Mouse (Mus musculus): ENCODE results near the gene Krt76. TPM values are rescaled to one million over a fixed set of nuclear protein-coding genes. Genes with fewer than 3 reads are reported as not detected.

The Krt76 gene
- polyA plus RNA-seq, 1 experiment from 2014 or later: not detected

Small RNA genes within 50 kb of the gene (microRNA-seq; reads per million reads assigned to microRNA genes)
- gene Gm44356 (ENCODE audit: insufficient number of aligned reads): not detected

Other genes with a start within 250 kb of the Krt76 start
- gene Gm5478, start 245.5 kb downstream of the Krt76 start, polyA plus RNA-seq (2014; fragmentation: Nextera tagmentation; extraction: Ambion mirVana): not detected in 2 replicates
- gene Krt6b, start 212.6 kb downstream of the Krt76 start, polyA plus RNA-seq (2014; fragmentation: Nextera tagmentation; extraction: Ambion mirVana): not detected in 2 replicates
- gene Krt6a, start 198.6 kb downstream of the Krt76 start, polyA plus RNA-seq (2014; fragmentation: Nextera tagmentation; extraction: Ambion mirVana): not detected in 2 replicates
- gene Krt5, start 180.0 kb downstream of the Krt76 start, polyA plus RNA-seq (2014; fragmentation: Nextera tagmentation; extraction: Ambion mirVana): 0.57 and 0.67 TPM in 2 replicates
- not detected in 2 replicates for gene Krt71, start 149.8 kb downstream of the Krt76 start, polyA plus RNA-seq (2014; fragmentation: Nextera tagmentation; extraction: Ambion mirVana)
- gene Krt72, start 106.5 kb downstream of the Krt76 start, polyA plus RNA-seq (2014; fragmentation: Nextera tagmentation; extraction: Ambion mirVana): not detected in 2 replicates
- 0.12 TPM in 1 of 2 replicates, not detected in the other for gene Krt73, start 90.6 kb downstream of the Krt76 start, polyA plus RNA-seq (2014; fragmentation: Nextera tagmentation; extraction: Ambion mirVana)
- not detected in 2 replicates for gene Krt2, start 74.8 kb downstream of the Krt76 start, polyA plus RNA-seq (2014; fragmentation: Nextera tagmentation; extraction: Ambion mirVana)
- 2.6 TPM in 2 replicates for gene Krt1, start 42.1 kb downstream of the Krt76 start, polyA plus RNA-seq (2014; fragmentation: Nextera tagmentation; extraction: Ambion mirVana)
- not detected in 2 replicates for gene Krt77, start 23.2 kb downstream of the Krt76 start, polyA plus RNA-seq (2014; fragmentation: Nextera tagmentation; extraction: Ambion mirVana)
- not detected in 2 replicates for gene Krt4, start 31.8 kb upstream of the Krt76 start, polyA plus RNA-seq (2014; fragmentation: Nextera tagmentation; extraction: Ambion mirVana)
- 0.12 TPM in 1 of 2 replicates, not detected in the other for gene Krt79, start 47.4 kb upstream of the Krt76 start, polyA plus RNA-seq (2014; fragmentation: Nextera tagmentation; extraction: Ambion mirVana)
- not detected in 2 replicates for gene Krt78, start 61.4 kb upstream of the Krt76 start, polyA plus RNA-seq (2014; fragmentation: Nextera tagmentation; extraction: Ambion mirVana)
- 16.2 and 19.2 TPM in 2 replicates for gene Krt8, start 111.6 kb upstream of the Krt76 start, polyA plus RNA-seq (2014; fragmentation: Nextera tagmentation; extraction: Ambion mirVana)
- gene Krt18, start 135.3 kb upstream of the Krt76 start, polyA plus RNA-seq (2014; fragmentation: Nextera tagmentation; extraction: Ambion mirVana): 12.0 and 13.6 TPM in 2 replicates
- gene Eif4b, start 180.9 kb upstream of the Krt76 start, polyA plus RNA-seq (2014; fragmentation: Nextera tagmentation; extraction: Ambion mirVana): 122 and 129 TPM in 2 replicates
- gene Tns2, start 207.5 kb upstream of the Krt76 start, polyA plus RNA-seq (2014; fragmentation: Nextera tagmentation; extraction: Ambion mirVana): 8.8 and 10.5 TPM in 2 replicates
- gene Spryd3, start 243.3 kb upstream of the Krt76 start, polyA plus RNA-seq (2014; fragmentation: Nextera tagmentation; extraction: Ambion mirVana): 12.0 and 12.1 TPM in 2 replicates

All from forebrain, embryonic 11.5 days (tissue).